Mouse (Mus musculus) ES-E14 (cell line): Measurements from ENCODE around the gene Ccdc38.

Experiments
- CHD2 ChIP-seq: IDR thresholded peaks from 2 replicates; pipeline ENCODE4 v1.6.1; 2014; ENCODE audit warnings: mild to moderate bottlenecking, low read depth, low read length, inconsistent platforms
- HCFC1 ChIP-seq: IDR thresholded peaks from 2 replicates; pipeline ENCODE4 v1.6.1; 2012; ENCODE audit warnings: low read length, inconsistent platforms, borderline replicate concordance; ENCODE audit not compliant: insufficient read depth

DNA sequence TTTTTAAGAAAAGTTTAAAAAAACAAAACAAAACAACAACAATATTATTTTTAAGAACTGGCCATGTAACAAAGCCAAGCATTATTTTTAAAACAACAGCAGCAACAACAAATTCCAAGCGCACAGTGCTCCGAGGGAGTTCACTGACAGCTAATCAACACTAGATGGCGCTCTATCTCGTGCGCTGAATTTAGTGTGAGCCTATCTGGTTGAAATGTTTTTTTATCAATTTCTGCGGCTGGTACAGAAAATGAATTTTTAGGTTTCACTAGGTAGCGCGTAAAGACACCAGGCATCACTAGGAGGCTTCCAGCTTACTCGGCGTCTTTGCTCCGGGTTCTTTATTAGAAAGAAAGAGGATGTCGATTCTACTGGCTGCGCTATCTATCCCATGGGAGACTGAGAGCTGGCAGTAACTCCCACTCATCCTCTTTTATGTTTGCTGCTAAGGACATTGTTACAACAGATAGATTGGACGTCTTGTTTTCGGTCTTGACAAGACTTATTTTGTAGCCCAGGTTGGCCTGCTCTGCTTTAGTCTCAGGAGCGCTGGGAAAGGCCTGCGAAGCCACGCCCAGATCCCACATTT is 71.1 kb downstream of the Ccdc38 start:
- TF ChIP-seq HCFC1 = no peak
- TF ChIP-seq CHD2 = no peak
